Mouse (Mus musculus) left cerebral cortex, adult 11 months (tissue): ENCODE measurements at regions not wholly inside any gene's neighbourhood (a gene's known extent, or its start where the extent isn't known, plus 50 kb on each side); places are given as distances from the start of the nearest gene placed in this dataset.

Source experiments
- DNase-seq: peaks from one replicate; pipeline ENCODE4 v3.0.0; 2022; ENCODE audit warnings: low spot score

DNA sequence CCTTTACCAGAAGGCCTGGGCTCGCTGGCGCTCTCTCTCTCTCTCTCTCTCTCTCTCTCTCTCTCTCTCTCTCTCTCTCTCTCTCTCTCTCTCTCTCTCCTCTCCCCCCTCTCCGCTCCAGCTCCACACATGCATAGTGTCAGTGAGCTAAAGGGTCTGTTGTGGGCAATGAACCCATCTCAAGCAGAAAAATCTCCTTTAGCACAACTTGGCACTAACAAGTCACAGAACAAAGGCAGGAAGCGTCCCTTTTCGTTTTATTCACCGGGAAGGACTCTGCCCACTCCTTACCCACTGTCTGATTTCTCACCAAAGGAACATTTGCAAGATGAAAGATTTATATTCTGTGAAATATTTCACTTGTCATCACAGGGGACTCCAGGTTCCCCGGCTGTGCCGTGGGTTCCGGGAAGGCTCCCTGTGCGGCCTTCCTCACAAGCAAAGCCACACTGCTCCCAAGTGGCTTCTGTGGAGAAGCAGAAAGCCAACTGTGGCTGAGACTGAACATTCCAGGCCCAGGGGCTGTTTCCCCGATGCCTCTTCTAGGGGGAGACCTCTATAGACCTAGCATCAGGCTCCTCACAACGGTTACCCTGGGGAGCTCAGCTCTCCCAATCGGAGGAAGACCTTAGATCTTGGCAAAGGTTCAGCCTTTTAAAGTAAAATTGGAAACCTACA is 253.2 kb upstream of the Spred2 start:
- DNase-seq, result no peak

- no peak for DNase-seq
Observed at GRCm38 (mm10) chr11:19673012-19673411, 251.2 kb upstream of the Spred2 start.

DNA sequence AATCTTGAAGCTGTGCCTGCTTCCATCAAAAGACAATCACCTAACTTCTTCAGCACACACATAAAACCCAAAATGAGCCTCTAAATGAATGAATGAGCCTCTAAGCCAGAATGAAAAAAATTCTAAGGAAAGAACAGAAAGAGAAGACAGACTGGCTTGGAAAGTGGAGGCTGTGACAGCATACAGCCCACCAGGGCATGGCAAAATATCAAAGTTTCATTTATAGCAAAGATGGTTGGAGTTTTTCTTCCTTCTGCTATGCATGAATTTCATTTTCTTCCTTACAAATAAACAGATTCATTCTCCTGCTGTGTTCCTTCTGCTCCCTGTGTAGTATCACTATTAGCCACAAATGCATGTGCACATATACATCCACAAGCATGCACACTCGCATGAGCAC is 247.7 kb upstream of the Spred2 start:
- DNase-seq, result no peak

DNA sequence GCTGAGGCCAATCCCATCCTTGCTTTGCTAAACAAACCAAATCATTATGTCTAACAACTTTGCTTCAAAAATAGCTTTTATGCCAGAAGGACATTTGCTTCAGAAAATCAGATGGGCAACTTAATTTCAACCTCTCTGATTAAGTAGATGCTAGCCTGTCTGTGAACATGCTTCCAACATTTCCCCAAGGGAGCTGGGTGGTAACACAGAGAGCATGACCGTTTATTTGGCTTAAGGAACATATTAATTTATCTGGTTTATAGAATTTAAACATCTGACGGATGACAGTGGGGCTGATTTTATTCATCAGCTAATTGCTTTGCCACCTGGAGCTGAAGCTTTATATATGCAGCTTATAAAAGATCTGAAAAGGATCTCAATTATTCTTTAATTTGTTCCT is 245.1 kb upstream of the Spred2 start:
- DNase-seq, result no peak

- no peak for DNase-seq
Observed at GRCm38 (mm10) chr11:19679669-19680068, 244.5 kb upstream of the Spred2 start.

GRCm38 (mm10) chr11:19701198-19701597 is 223.0 kb upstream of the Spred2 start:
- no peak for DNase-seq

- no peak for DNase-seq
Observed at GRCm38 (mm10) chr11:19708821-19709220, 215.4 kb upstream of the Spred2 start.

GRCm38 (mm10) chr11:19709337-19709736 is 214.8 kb upstream of the Spred2 start:
- DNase-seq, result no peak

- no peak for DNase-seq
Observed at GRCm38 (mm10) chr11:19713091-19713490, 211.1 kb upstream of the Spred2 start.

DNA sequence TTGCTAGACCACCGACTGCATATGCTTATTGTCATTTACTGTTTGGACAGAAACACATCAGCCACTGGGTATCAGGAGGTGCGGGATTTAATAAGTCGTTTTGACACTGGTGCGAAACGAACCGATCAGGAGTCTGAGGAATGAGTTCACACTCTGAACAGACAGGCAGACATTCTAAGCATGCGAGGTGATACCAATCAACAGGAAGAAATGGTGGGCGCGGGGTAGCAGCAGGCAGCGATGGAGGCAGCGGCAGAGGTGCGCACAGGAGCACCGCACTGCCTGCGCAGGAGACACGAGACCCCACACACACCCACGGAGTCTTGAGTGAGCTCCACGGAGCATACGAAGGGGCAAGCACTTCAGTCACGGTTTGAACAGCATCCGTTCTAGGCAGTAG is 210.6 kb upstream of the Spred2 start:
- no peak for DNase-seq

DNA sequence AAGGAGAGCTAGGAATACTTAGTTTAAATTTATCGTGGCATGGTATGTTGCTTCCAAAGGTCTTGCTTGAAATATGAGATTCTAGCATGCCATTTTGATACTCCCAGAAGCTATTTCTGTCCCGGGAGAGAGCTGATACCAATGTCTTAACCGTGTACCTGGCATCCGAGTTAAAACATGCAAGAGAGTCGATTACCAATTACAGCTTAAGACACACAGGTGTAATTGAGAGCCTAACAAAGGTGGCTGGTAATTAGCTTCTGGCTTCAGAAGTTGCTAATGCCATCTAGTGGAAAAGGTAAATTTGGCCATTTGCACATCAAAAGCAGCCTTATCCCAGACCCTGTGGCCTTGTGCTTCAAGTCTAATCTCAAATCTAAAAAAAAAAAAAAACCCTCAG is 210.0 kb upstream of the Spred2 start:
- DNase-seq, result no peak

GRCm38 (mm10) chr11:19714888-19715595 is 209.1 kb upstream of the Spred2 start:
- no peak for DNase-seq

- DNase-seq, result no peak
Observed at GRCm38 (mm10) chr11:19718165-19718564, 206.0 kb upstream of the Spred2 start.

DNA sequence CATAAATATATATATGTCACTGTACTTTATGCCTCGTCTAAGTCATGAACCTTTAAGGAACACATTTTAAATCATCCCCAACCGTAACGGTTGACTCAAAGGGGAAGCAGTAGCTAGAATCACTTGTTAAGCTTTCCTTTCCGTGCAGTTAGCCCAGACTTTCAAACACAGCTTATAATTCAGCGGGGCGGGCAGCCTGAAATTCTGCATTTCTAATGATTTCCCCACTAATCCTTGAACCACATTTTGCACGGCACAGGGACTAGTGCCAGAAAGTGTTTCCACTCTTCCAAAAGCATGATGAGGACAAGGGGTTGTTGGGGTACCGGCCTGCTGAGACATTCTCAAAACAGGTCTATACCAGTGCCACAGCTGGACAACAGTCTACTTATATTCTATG is 195.1 kb upstream of the Spred2 start:
- DNase-seq, result no peak

DNA sequence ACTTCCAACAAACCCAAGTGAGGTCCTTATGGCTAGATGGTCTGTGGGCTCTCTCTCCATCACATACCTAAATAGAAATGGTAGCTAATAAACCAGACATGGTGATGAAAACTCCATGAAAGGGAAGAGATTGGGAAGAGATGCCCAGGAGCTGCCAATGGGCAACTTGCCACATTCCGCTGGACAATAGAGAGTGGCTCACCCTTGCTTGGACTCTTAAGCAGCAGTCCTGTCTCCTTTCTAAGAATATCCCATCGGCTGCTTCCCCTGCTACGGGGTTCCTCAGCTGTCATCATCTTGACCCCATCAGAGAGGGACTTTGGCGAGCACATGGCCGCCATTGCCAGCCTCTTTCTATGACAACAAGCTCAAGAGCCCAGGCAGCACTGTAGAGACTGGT is 193.4 kb upstream of the Spred2 start:
- no peak for DNase-seq

GRCm38 (mm10) chr11:19736076-19736475 is 188.1 kb upstream of the Spred2 start:
- DNase-seq, result no peak

DNA sequence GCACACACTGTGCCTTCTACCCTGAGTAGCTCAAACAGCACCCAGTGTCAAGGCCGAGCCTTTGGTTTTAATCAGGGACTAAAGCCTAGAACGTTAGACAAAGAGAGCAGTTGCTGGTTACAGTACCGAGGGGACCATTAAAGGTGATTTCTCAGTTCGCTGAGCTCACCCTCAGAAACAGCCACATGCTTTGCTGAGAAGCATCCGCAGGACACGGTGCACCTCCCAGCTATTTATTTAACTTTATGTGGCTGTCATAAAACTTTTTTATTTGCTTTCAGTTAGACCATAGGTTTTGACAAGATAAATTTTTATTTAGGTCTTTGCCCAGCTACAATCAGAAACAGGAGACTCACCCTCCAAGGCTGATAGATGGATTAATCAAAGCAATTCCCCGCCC is 187.2 kb upstream of the Spred2 start:
- no peak for DNase-seq

DNA sequence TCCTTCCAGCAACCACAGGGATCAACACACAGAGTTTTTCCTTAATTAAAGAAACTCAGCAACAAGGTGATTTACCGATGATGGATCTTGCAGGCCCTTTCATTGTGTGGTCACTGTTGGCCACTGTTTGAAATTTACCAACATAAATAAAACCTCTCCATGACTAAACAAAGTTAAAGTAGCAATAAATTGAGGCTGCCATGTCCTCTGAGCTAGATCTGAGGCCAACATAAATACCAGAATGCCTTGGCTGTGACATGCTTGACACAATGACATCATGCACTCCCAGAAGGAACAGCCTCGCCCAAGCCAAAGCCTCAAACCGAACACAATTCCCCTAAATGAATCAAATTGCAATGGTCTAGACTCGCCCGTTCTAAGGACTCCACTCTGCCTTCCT is 186.8 kb upstream of the Spred2 start:
- DNase-seq, result no peak

- DNase-seq, result no peak
Observed at GRCm38 (mm10) chr11:19737807-19738206, 186.4 kb upstream of the Spred2 start.

DNA sequence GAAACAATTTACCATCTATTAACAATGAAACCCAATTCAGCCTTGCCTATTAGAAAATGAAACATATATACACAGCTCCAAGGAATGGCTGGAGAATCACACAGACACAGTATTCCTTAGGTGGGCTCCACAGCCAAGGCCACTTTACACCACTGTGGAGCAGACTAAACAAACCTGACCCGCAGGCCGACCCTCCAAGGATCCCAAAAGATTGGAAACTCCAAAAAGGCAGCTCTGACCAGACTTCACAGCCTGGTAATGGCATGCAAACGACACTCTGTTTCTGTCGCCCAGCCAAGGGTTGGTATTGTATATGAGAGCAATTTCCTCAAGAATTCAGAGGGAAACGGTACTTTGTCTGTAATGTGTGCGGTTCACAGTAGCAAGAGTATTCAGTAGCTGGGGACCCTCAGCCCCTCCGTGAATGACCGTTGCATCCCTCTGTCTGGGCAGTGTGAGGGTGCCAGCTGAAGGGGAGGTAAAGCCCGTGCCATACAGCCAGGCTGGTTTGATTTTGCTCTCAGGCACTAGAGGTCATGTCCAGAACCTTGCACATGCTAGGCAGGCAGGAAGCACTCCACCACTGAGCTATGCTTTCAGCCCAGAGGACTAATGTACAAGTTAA is 184.5 kb upstream of the Spred2 start:
- DNase-seq, result no peak

GRCm38 (mm10) chr11:19740562-19740961 is 183.6 kb upstream of the Spred2 start:
- no peak for DNase-seq

GRCm38 (mm10) chr11:19747097-19747972 is 176.8 kb upstream of the Spred2 start:
- no peak for DNase-seq
